Mouse (Mus musculus): ENCODE measurements around the gene Pdcd1lg2. TPM values are rescaled to one million over a fixed set of nuclear protein-coding genes. Genes with fewer than 3 reads are reported as not detected.
"Not testable (repeated sequence)": the region's sequence is repeated elsewhere in the genome, so short reads cannot be mapped to it uniquely, and the experiment has no call there.

Pdcd1lg2 gene
- total RNA-seq, 2 experiments from 2014 or later, result not detected

DNA sequence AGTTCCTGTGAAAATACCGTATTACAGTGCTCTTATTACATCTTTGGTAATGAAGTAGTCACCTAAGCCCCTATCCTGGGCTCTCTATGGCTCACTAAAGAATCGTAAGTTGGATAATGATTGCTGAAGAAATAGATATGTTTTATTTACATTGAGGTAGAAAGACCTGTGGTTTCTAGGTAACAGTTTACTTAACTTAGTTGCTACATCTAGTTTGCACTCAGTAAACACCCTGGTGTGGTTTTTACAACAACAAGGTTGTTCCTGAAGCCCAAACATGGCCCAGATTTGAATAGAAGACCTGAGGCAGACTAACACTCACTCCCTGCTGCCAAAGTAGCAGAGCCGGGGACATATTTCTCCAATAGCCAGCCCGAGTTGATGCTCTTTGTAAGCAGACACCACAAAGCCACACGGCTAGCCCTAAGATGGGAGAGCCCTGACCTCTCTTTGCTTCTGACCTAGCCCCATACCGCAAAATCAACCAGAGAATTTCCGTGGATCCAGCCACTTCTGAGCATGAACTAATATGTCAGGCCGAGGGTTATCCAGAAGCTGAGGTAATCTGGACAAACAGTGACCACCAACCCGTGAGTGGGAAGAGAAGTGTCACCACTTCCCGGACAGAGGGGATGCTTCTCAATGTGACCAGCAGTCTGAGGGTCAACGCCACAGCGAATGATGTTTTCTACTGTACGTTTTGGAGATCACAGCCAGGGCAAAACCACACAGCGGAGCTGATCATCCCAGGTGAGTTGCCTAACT is 30.7 kb upstream of the Pdcd1lg2 start:
- intact Hi-C loops (cut with DNase I), result no loop called here
- no peak for DNase-seq (ENCODE audit: low spot score)

GRCm38 (mm10) chr19:29383368-29383767 is 27.4 kb upstream of the Pdcd1lg2 start:
- no peak for DNase-seq (ENCODE audit: low spot score)
- intact Hi-C loops (cut with DNase I), result no loop called here

- no peak for DNase-seq (ENCODE audit: low spot score)
- intact Hi-C loops (cut with DNase I), result no loop called here
Measured at GRCm38 (mm10) chr19:29384412-29384811, 26.3 kb upstream of the Pdcd1lg2 start.

DNA sequence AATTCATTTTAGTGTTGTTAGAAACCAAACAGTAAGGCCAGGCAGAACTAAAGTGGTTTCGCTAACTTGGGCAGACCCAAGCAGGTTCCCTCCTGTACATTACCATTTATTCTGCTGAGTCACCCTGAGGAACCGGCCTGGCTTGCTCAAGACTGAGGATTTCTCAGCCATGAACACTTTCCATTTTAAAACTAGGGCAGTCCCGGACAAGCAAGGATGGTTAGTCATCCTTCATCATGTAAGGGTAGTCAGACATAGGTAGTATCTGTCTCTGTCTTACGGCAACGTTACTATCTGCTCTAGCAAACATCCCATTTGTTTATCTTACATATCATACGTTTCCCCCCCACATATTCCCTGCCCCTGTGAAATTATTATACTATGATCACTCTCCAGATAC is 25.7 kb upstream of the Pdcd1lg2 start:
- no peak for DNase-seq (ENCODE audit: low spot score)
- intact Hi-C loops (cut with DNase I), result no loop called here

DNA sequence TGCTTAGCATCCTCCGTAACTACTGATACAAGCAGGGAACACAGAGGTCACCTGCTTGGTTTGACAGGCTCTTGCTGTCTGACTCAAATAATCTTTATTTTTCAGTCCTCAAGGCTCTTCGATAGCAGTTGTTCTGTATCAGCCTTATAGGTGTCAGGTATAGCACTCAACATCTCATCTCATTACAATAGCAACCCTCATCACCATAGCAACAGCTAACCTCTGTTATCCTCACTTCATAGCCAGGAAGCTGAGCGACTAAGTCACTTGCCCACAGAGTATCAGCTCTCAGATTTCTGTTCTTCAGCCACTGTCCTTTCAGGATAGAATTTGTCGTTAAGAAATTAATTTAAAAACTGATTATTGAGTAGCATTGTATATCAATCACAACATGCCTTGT is 24.9 kb upstream of the Pdcd1lg2 start:
- DNase-seq (ENCODE audit: low spot score), result no peak
- intact Hi-C loops (cut with DNase I), result no loop called here

DNA sequence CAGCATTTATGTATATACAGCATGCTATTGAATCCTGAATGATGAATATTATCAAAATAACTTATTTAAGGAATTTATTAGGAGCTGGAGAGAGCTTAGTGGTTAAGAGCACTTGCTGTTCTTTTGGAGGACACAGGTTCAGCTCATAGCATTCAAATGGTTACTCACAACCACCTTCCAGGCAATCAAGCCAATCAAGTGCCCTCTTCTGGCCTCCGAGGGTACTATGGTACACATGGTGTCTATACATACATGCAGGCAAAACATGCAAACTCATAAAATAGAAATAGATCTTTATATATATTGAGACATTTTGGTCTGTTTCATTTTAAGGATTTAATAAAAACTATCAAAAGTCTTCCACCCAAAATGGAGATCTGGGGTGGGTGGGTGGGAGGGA is 21.9 kb upstream of the Pdcd1lg2 start:
- intact Hi-C loops (cut with DNase I), result no loop called here
- DNase-seq (ENCODE audit: low spot score), result no peak

DNA sequence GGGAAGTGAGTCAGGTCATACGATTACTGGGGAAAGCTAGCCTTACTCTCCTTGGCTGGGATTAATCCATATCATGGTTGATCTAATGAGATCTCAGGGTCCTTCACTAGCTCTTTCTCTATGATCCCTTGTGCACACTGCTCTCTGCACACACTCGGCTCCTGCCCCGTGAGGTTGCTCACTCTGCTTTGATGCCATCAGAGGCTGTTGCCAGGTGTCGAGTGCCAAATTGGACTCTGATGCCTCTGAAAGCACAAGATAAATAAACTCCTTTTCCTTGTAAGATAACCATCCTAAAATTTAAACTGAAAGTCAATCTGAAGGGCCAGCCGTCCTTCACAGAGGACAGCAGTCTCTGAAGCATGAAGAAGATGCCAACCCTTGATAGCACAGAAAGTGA is 20.2 kb upstream of the Pdcd1lg2 start:
- DNase-seq (ENCODE audit: low spot score), result no peak
- intact Hi-C loops (cut with DNase I), result no loop called here

DNA sequence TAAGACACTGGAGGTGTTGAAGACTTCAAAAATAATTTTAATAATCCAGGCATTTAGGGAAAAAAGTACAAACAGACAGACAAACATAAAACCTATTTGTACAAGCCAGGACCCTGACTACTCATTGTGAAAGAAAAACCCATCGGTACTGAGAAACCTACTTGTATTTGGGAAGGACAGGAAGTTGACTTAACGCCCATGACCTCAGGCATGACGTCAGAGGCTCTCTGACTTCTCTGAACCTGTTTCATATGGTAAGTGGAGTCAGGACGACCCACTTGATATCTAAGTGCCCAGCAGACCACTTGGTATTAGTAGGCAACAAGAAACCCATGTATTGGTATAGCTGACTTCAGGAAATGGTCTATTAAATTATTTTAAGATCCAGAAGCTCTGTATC is 19.4 kb upstream of the Pdcd1lg2 start:
- no peak for DNase-seq (ENCODE audit: low spot score)

DNA sequence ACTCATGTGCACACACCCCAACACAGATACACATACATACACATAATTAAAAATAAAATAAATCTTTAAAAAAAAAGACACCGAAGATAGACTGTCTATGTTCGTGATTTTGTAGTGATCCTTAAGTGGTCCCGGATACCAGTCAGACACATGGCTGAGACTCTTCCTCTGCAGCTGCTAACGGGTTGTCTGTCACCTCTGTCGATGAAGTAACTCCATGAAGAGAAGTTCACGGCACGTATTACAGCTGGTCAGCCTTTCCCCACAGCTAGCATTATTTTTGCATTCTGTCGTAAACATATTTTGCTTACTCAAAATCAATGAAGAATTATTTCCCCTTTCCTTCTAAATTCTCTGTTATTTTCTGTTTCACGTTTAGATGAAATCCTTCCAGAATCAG is 17.4 kb upstream of the Pdcd1lg2 start:
- intact Hi-C loops (cut with DNase I), result no loop called here
- no peak for DNase-seq (ENCODE audit: low spot score)

More for the DNA sequence above, 19.4 kb upstream of the Pdcd1lg2 start:
- intact Hi-C loops (cut with DNase I), result no loop called here

- intact Hi-C loops (cut with DNase I), result no loop called here
- no peak for DNase-seq (ENCODE audit: low spot score)
Measured at GRCm38 (mm10) chr19:29394721-29395120, 16.0 kb upstream of the Pdcd1lg2 start.

GRCm38 (mm10) chr19:29396353-29396752 is 14.4 kb upstream of the Pdcd1lg2 start:
- intact Hi-C loops (cut with DNase I), result no loop called here
- DNase-seq (ENCODE audit: low spot score), result no peak

DNA sequence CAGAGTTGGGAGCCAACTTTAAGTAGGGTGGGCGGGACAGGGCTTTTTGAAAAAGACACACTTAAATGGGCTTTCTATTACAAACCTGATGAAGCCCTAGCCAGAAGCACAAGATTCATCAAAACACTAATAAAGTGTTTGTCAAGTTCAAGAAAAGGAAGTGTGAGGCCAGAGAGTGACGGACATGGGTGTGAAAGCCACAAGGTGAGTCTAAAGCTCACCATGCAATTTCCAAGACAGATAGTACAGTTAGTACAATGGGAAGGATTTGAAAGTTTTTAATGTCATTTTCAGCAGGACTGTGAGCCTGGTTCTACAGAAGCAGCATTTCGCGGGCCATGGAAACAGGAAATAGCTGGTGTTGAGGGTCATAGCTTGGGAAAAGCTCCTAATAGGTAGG is 10.9 kb upstream of the Pdcd1lg2 start:
- intact Hi-C loops (cut with DNase I), result no loop called here
- DNase-seq (ENCODE audit: low spot score), result no peak

GRCm38 (mm10) chr19:29400466-29400865 is 10.3 kb upstream of the Pdcd1lg2 start:
- DNase-seq (ENCODE audit: low spot score), result no peak

GRCm38 (mm10) chr19:29402621-29403020 is 8.1 kb upstream of the Pdcd1lg2 start:
- intact Hi-C loops (cut with DNase I), result no loop called here
- no peak for DNase-seq (ENCODE audit: low spot score)

More at GRCm38 (mm10) chr19:29400466-29400865, 10.3 kb upstream of the Pdcd1lg2 start:
- intact Hi-C loops (cut with DNase I), result no loop called here

- intact Hi-C loops (cut with DNase I), result no loop called here
- DNase-seq (ENCODE audit: low spot score), result no peak
Measured at GRCm38 (mm10) chr19:29403251-29403650, 7.5 kb upstream of the Pdcd1lg2 start.

DNA sequence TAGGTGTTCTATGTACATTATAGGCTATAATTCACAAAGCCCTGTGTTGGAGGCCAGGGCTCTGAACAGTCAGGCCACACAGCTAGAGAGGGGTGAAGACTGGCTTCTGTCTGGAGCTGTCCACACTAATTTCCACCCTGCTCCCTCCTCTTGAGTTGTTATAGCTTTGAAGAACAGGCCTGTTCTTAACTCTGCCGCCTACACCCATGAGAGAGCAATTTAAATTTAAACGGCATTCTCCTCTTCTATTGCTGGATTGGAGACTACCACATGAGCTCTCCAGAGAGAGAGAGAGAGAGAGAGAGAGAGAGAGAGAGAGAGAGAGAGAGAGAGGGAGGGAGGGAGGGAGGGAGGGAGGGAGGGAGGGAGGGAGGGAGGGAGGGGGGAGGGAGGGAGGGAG is 5.3 kb upstream of the Pdcd1lg2 start:
- DNase-seq (ENCODE audit: low spot score), result no peak
- intact Hi-C loops (cut with DNase I), result no loop called here

DNA sequence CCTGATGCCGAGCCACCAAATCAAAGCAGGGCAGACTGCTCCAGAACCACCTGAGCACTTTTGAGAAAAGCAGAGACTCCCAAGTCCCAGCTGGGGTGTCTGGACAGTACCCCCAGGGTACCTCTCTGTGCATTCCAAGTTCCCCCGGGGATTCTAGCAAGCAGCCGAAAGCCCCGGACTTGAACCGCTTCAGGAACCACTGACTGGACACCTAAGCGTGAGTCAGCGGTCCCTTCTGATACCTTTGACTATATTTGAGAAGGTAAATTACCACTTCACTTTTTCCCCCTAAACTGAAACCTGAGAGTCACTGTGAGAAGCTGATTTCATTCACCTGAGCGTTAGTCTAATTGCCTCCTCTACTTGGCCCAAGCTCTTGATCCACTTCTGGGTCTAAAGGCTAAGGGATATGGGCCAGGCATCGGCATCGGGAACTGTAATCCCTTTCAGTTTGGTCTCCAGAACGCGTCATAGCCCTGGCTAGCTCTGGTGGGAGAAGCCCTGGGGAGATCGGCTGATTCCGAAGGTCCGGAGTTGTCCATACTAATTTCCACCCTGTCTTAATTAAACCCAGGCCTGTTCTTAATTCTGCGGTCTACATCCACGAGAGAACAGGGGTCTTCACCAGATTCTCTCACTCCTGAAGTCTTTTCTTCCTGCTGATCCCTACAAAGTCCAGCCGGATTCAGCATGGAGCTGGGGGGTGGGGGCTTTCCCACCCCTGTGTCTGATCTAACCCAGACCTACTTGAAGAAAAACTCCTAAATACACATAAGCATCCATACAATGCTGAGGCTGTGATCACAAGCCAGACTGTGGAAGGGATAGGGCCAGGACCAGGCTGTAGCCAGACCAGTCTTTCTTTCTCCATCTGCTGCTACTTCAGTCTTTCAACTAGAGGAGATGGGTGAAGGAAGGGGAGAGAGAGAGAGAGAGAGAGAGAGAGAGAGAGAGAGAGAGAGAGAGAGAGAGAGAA is 4.4 kb upstream of the Pdcd1lg2 start:
- no peak for DNase-seq (ENCODE audit: low spot score)
- intact Hi-C loops (cut with DNase I), result no loop called here

GRCm38 (mm10) chr19:29412476-29413420 is 2.0 kb downstream of the Pdcd1lg2 start:
- intact Hi-C loops (cut with DNase I), result no loop called here
- DNase-seq (ENCODE audit: low spot score), result no peak

DNA sequence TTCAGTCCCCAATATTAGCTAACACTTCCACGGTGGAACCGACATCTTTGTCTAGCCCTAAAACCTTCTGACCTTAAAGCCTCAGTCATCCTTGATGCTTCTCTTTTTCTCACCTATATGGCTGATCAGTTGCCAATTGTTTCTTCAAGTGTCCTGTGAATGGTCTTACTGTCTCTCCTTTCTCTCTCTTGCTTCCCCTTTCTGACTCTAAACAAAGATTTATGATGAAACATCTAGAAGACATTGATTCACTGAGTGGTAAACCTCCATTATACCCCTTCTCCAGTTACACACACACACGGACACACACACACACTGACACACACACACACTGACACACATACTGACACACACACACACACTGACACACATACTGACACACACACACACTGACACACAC is 3.8 kb downstream of the Pdcd1lg2 start:
- DNase-seq (ENCODE audit: low spot score), result no peak
- intact Hi-C loops (cut with DNase I), result no loop called here

GRCm38 (mm10) chr19:29414917-29415316 is 4.2 kb downstream of the Pdcd1lg2 start:
- intact Hi-C loops (cut with DNase I), result loop anchor here (5.0 kb wide), 1 partner anchor 67 kb away; no protein-coding TSS in a partner anchor
- not testable (repeated sequence) for DNase-seq (ENCODE audit: low spot score)

All from heart, postnatal 25 days (tissue).